Mouse (Mus musculus) spleen, adult 2 months (tissue): Measurements from ENCODE around the gene Stx16.

ENCODE experiments used
- CTCF ChIP-seq: fragments of 200-500 bp; IDR thresholded peaks from 2 replicates; pipeline ENCODE4 v1.5.1; 2011; ENCODE audit warnings: mild to moderate bottlenecking, inconsistent platforms; ENCODE audit not compliant: insufficient read depth, insufficient read length, insufficient replicate concordance; ENCODE audit errors: extremely low read depth
- POLR2A ChIP-seq: fragments of 200-500 bp; IDR thresholded peaks from 2 replicates; pipeline ENCODE4 v1.6.1; 2011; ENCODE audit warnings: low read depth, low read length, inconsistent platforms

DNA sequence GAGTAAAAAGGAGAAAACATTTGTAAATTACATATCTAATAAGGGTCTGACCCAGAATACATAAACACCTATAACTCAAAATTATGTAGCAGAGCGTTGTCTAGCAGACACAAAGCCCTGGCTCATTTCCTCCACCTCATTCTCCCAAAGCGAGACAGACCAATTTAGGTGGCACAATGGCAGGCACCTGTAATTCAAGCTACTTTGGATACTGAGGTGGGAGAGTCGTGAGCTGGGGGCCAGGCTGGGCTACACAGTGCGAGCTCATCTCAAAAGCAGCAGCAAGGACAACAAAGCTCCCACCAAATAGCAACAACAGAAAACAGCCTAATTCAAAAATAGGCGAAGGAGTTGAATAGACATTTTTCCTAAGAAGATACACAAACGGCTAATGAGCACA, 52.8 kb downstream of the Stx16 start:
- TF ChIP-seq CTCF (no peak), POLR2A (no peak)
